Mouse (Mus musculus) midbrain, embryonic 11.5 days (tissue): Measurements from ENCODE around the gene Cdkl1. TPM values are rescaled to one million over a fixed set of nuclear protein-coding genes. Genes with fewer than 3 reads are reported as not detected.

Experiments
- ATAC-seq: fragments of 200-750 bp; cut with Nextera tagmentation; 2 replicates; pipeline ENCODE4 v1.8.0; 2017; ENCODE audit warnings: moderate TSS enrichment, moderate library complexity; ENCODE audit not compliant: low FRiP score
- DNase-seq: peaks from one replicate; pipeline ENCODE4 v3.0.0; 2015; ENCODE audit warnings: low spot score; ENCODE audit errors: missing footprints
- H3K27ac ChIP-seq: fragments of 300-500 bp; sonication (generic); 2 replicates; pipeline ENCODE4 v1.5.1; 2014; ENCODE audit warnings: low read depth, low read length
- H3K27me3 ChIP-seq: fragments of 300-500 bp; sonication (generic); 2 replicates; pipeline ENCODE4 v1.6.1; 2014; ENCODE audit warnings: mild to moderate bottlenecking, low read length, moderate library complexity, mixed read lengths; ENCODE audit not compliant: control insufficient read depth, insufficient read depth
- H3K36me3 ChIP-seq: fragments of 300-500 bp; sonication (generic); 2 replicates; pipeline ENCODE4 v1.6.1; 2014; ENCODE audit warnings: mild to moderate bottlenecking, low read length, moderate library complexity, mixed read lengths; ENCODE audit not compliant: control insufficient read depth, insufficient read depth
- H3K4me1 ChIP-seq: fragments of 300-500 bp; sonication (generic); 2 replicates; pipeline ENCODE4 v1.6.1; 2014; ENCODE audit warnings: low read length; ENCODE audit not compliant: control insufficient read depth, insufficient read depth
- H3K4me2 ChIP-seq: fragments of 300-500 bp; sonication (generic); 2 replicates; pipeline ENCODE4 v1.6.1; 2014; ENCODE audit warnings: mild to moderate bottlenecking, moderate library complexity
- H3K4me3 ChIP-seq: fragments of 300-500 bp; sonication (generic); 2 replicates; pipeline ENCODE4 v1.5.1; 2014; ENCODE audit warnings: low read depth, low read length
- H3K9ac ChIP-seq: fragments of 300-500 bp; sonication (generic); 2 replicates; pipeline ENCODE4 v1.6.1; 2014; ENCODE audit warnings: low read length
- H3K9me3 ChIP-seq: fragments of 300-500 bp; sonication (generic); 2 replicates; pipeline ENCODE4 v1.6.1; 2016; ENCODE audit warnings: low read length; ENCODE audit not compliant: control insufficient read depth
- WGBS: fragments of 180-500 bp; shearing (Covaris S2); extraction: QIAGEN DNeasy Blood & Tissue Kit; methylation state at CpG from one replicate; pipeline ENCODE4 v1.1.7; 2014; 5-methylcytosine and 5-hydroxymethylcytosine counted together
- polyA plus RNA-seq: library from polyadenylated mRNA; unstranded; fragments of >200 nt; fragmentation: Nextera tagmentation; extraction: Ambion mirVana; gene quantifications from 2 replicates; pipeline ENCODE4 v1.2.1, GENCODE M21; 2014

The Cdkl1 gene
- polyA plus RNA-seq, 1 experiment from 2014 or later, result 0.64 TPM

DNA sequence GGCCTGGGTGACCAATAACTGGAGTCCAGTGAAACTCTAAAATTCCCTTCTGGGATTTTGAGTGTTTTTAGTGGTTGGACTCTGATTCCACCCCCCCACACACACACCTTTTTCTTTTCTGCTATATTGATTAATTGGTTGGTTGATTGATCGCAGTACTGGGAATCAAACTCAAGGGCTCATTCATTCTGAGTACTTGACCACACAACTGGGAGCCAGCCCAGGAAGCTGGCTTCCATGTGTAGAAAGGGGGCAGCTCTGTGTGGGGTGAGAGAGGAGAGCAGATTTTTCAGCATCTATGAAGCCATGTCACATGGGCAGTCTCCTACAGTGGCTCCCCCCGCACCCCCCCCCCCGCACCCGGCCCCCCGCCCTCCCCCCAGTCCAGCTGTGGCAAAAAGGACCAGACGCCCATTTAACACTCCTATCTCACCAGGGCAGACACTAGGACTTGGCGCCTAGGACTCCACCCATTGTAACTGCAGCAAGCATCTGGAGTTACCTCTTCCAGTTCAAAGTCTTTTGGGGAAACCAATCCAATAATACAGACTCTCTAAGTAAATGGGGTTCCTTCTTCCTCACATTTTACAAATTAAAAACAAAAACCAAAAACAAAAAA, 31.7 kb downstream of the Cdkl1 start:
- Histone ChIP-seq H3K4me1 (peaks cover 9% of the 10 kb centered on the region), H3K9ac (no peak overlapping the region), H3K4me3 (no peak overlapping the region), H3K27ac (no peak overlapping the region), H3K9me3 (no peaks in the 10 kb centered on the region), H3K27me3 (no peaks in the 10 kb centered on the region), H3K4me2 (0 out of 2 replicates have a peak overlapping the region, but pooled peaks have one; percentile 46), H3K36me3 (no peaks in the 10 kb centered on the region)
- no peak for ATAC-seq
- WGBS, result 61% methylated on average over 7 of the region's 7 CpGs
- DNase-seq, result no peak

DNA sequence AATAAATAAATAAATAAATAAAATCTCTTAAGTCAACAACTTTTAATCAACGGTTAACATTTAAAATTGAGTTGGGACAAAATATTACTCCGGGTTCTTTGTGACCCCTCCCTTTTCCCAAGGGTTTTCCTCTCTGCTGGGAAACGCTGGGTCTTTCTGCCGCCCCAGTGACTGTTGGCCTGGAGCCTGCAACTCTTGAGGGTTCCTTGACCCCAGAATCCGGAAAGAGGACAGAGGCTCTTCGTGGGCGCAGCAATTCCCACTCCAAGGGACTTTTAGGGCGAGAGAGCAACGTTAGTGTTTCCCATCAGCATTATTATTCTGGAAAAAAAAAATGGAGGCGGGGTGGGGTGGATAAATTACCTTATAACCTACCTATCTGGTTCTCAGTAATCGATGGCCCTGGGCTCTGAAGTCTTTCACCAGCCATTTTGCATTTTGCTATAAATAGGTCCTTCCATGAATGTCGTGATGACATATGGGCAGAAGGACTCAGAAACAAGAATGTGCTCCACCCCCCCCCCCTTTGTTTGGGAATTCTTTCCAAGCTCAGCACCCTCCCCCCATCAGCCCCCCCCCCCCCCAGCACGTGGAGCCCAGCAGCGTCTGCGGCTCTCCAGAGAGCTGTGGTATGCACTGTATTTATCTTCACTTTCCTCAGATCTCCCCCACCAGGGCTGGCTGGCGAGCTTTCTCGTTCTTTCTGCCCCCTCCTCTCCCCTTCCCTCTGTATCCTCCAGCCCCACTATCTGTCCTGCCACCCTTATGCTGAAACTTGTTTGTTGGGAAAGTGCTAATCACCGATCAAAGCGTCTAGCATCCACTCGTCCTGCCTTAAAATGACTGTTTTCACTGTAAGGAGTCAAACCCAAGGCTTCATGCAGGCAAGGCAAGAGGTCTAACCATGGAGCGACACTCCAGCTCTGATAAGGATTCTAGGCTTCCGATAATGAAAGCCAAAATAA, 32.6 kb downstream of the Cdkl1 start:
- no peaks in the 10 kb centered on the region for H3K27me3 ChIP-seq
- H3K4me2 ChIP-seq, result peak overlapping the region; percentile 46
- no peak overlapping the region for H3K27ac ChIP-seq
- ATAC-seq, result peak; percentile 62
- H3K36me3 ChIP-seq, result no peaks in the 10 kb centered on the region
- peak overlapping the region; percentile 18; the same call in 1 of the 2 replicates for H3K4me3 ChIP-seq
- WGBS, result 11% methylated on average over 22 of the region's 22 CpGs
- H3K4me1 ChIP-seq, result peaks cover 9% of the 10 kb centered on the region
- H3K9ac ChIP-seq, result peak overlapping the region; percentile 31; the same call in 1 of the 2 replicates
- peak; percentile 89 for DNase-seq
- H3K9me3 ChIP-seq, result no peaks in the 10 kb centered on the region

DNA sequence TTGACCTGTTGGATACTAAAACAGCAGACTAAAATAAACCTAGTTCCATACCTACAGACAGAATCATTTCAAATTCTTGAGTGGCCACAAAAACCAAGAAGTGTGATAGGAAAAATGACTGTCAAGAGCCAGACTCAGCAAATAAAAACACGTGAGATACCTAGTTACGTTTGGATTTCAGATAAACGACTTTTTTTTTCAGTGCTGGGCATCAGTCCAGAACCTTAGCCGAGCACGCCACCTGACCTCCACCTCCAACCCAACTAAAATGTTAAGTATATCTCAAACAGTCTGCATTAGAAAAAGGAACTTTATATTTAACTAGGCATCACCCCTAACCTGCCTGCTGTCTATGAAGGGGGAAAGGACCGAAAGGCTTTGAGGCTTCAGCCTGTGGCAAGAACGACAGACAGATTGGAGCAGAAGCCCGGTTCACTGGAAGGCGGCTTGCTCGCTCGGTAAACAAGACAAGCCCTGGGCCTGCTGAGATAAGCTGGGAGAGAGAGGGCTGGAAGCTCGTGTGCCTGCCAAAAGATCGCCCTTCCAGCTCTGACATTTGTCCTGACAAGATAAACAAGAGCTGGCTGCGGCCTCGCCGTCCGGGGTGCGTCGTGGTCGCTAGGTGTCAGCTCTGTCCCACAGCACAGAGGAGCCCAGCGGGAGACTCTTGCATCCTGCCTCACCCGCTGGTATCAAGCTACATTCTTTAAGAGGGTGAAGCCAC, 33.5 kb downstream of the Cdkl1 start:
- peak; percentile 96 for DNase-seq
- Histone ChIP-seq H3K36me3 (no peaks in the 10 kb centered on the region), H3K4me3 (no peak overlapping the region; the same call in 1 of the 2 replicates), H3K4me2 (peak overlapping the region; percentile 46), H3K27ac (no peak overlapping the region), H3K27me3 (no peaks in the 10 kb centered on the region), H3K4me1 (peaks cover 9% of the 10 kb centered on the region), H3K9ac (no peak overlapping the region), H3K9me3 (no peaks in the 10 kb centered on the region)
- 19% methylated on average over 22 of the region's 22 CpGs for WGBS
- ATAC-seq, result peak; percentile 91

DNA sequence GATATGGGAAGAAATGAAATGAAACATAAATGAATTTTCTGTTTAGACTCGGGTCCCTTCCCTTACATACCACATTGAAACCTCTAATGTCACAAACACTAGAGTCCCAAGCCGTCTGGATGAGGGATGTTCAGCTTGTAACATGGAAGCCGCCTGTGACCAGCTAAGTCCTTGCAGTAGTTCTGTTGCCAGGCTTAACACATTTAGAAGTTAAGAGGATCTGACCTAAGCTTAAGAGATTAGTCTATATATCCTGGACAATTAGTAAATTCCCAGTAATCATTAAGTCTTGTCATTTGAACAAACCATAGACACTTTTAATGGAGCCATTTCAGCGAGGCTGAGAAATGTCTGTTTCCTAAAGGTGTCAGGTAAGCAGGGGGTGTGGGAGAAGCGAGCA, 35.1 kb downstream of the Cdkl1 start:
- H3K9me3 ChIP-seq, result no peaks in the 10 kb centered on the region
- H3K4me3 ChIP-seq, result no peak overlapping the region
- peaks cover 9% of the 10 kb centered on the region for H3K4me1 ChIP-seq
- no peak overlapping the region for H3K4me2 ChIP-seq
- DNase-seq, result no peak
- H3K27ac ChIP-seq, result no peak overlapping the region
- no peak overlapping the region for H3K9ac ChIP-seq
- no peak for ATAC-seq
- H3K27me3 ChIP-seq, result no peaks in the 10 kb centered on the region
- WGBS, result 81% methylated on average over 5 of the region's 5 CpGs
- no peaks in the 10 kb centered on the region for H3K36me3 ChIP-seq

DNA sequence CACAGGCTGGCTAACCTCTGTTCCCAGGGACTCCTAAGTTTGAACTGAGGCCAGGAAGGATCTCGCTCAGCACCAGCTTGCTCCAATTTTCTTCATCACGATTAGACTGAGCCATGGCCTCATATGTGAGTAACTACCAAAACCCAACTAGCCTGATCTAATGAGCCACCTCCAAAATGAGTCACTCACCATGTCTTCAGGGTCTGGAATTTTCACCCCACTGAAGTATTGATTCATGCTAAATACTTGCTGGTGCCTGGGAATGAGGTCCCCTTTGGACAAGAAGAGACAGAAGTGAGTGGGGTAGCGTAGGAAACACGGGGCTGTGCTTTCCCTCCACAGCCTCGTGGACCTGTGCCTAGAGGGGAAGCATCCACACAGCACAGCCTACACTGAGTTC, 37.1 kb downstream of the Cdkl1 start:
- H3K4me3 ChIP-seq, result no peak overlapping the region
- no peak overlapping the region for H3K9ac ChIP-seq
- H3K27ac ChIP-seq, result no peak overlapping the region
- no peak for ATAC-seq
- H3K4me1 ChIP-seq, result peaks cover 8% of the 10 kb centered on the region
- WGBS, result 83% methylated on average over 5 of the region's 5 CpGs
- no peaks in the 10 kb centered on the region for H3K36me3 ChIP-seq
- H3K27me3 ChIP-seq, result no peaks in the 10 kb centered on the region
- no peak overlapping the region for H3K4me2 ChIP-seq
- no peaks in the 10 kb centered on the region for H3K9me3 ChIP-seq
- no peak for DNase-seq

DNA sequence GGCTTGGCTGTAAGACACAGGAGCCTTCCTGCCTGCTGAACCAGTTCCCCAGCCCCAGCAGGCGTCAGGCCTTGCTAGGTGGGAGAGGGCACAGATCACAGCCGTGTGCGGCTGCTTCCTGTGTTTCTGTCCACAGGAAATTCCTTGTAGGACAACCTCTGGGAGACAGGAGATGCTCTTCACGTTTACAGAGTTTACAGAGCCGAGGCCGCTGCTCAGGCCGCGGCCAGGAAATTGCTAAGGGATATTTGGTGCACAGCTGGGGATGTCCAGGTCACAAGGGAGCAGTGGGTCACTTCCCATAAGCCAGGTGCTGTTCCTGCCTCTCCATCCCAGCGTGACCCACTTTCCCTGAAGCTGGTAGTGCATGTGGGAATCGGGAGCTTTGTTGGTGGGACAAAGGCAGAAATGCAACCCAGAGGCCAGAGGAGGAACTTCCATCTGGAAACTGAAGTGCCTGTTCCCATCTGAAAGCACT, 39.2 kb downstream of the Cdkl1 start:
- Histone ChIP-seq H3K4me2 (no peak overlapping the region), H3K4me1 (no peaks in the 10 kb centered on the region), H3K9ac (no peak overlapping the region), H3K27me3 (no peaks in the 10 kb centered on the region), H3K9me3 (no peaks in the 10 kb centered on the region), H3K4me3 (no peak overlapping the region), H3K27ac (no peak overlapping the region), H3K36me3 (no peaks in the 10 kb centered on the region)
- ATAC-seq (no peak), DNase-seq (no peak)
- WGBS, result 47% methylated on average over 10 of the region's 10 CpGs

DNA sequence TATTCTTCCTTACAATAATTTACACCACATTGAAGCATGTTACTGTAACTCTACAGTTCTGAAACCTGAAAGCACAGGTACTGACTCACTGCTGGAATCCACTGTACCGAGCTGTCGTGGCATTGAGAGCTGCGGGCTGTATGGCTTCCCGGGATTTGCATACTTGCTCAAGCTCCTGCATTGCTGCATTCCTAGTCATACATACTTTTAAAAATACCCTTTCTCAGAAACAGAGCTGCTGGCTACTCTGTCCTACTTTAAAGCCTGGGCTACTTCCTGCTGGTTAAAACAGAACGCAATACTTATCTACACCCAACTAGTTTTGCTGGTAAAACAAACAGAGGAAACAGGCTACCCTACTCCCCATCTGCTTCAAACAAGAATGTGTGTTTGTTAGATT, 46.9 kb downstream of the Cdkl1 start:
- no peak overlapping the region for H3K27ac ChIP-seq
- ATAC-seq (no peak), DNase-seq (no peak)
- H3K36me3 ChIP-seq, result no peaks in the 10 kb centered on the region
- no peak overlapping the region for H3K4me3 ChIP-seq
- no peak overlapping the region for H3K9ac ChIP-seq
- WGBS, result 87% methylated on average over 5 of the region's 5 CpGs
- no peaks in the 10 kb centered on the region for H3K9me3 ChIP-seq
- no peaks in the 10 kb centered on the region for H3K4me1 ChIP-seq
- no peaks in the 10 kb centered on the region for H3K27me3 ChIP-seq
- H3K4me2 ChIP-seq, result no peak overlapping the region

DNA sequence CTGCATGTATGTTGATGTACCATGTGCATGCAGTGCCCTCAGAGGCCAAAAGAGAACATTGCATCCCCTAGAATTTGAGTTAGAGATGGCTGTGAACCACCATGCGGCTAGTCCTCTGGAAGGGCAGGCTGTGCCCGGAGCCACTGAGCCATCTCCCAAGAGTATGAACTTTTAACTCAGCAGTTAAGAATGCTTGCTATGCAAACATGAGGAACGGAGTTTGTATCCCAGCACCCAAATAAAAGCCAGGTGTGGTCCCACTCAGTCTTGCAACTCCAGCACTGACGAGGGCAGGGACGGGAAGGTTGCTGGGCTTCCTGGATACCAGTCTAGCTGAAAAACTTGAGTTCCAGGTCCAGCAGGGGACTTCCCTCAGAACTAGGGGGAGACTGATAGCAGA, 49.1 kb downstream of the Cdkl1 start:
- DNase-seq (no peak), ATAC-seq (no peak)
- Histone ChIP-seq H3K4me2 (no peak overlapping the region), H3K4me1 (no peaks in the 10 kb centered on the region), H3K9ac (no peak overlapping the region), H3K36me3 (no peaks in the 10 kb centered on the region), H3K27me3 (no peaks in the 10 kb centered on the region), H3K4me3 (no peak overlapping the region), H3K9me3 (no peaks in the 10 kb centered on the region), H3K27ac (no peak overlapping the region)
- 85% methylated on average over 5 of the region's 5 CpGs for WGBS
